14 mouse cellular contexts compared by ENCODE assay signal in genomic region chr12:52042818-52043336, GRCm38 (mm10). TPM values are rescaled to one million over a fixed set of nuclear protein-coding genes. Genes with fewer than 3 reads are reported as not detected.
A peak's percentile ranks its signal among the peaks of the same experiment; 100 is the strongest.
DNase-seq lines count a peak whose midpoint lies in the region; ATAC-seq and TF ChIP-seq lines count a peak whose summit lies in the region.
"Had no signal": no experiment of that assay in that cellular context is flagged by ENCODE, and none has a peak within 500 bp of the region (broad histone marks: within the 10 kb centered on the region; RNA-seq: fewer than 3 reads in every experiment).

No protein-coding gene starts in this region.

- TF ChIP-seq POLR2A in limb, embryonic 14.5 days (IDR thresholded peaks at IDR 0.05; ENCODE audit: borderline replicate concordance, extremely low read depth, insufficient read depth, insufficient read length): no peak

- no peak overlapping the region for H3K4me2 ChIP-seq in limb, embryonic 14.5 days (replicated peaks; ENCODE audit: low read depth, low read length, severe bottlenecking)
- H3K4me2 ChIP-seq: embryonic facial prominence, embryonic 15.5 days had no signal

- TF ChIP-seq CTCF in gastrocnemius, adult 2 months (IDR thresholded peaks at IDR 0.05): no peak

- no peaks in the 10 kb centered on the region for H3K36me3 ChIP-seq in limb, embryonic 14.5 days (ENCODE audit: control insufficient read depth, insufficient read depth, low read length)
- H3K36me3 ChIP-seq in limb, embryonic 10.5 days: no peaks in the 10 kb centered on the region
- H3K36me3 ChIP-seq: embryonic facial prominence, embryonic 15.5 days; midbrain, embryonic 10.5 days had no signal

- no peak overlapping the region for H3K4me3 ChIP-seq in gastrocnemius, adult 2 months
- no peak overlapping the region for H3K4me3 ChIP-seq in limb, embryonic 14.5 days (replicated peaks; ENCODE audit: low read length)
- H3K4me3 ChIP-seq in limb, embryonic 10.5 days: no peak overlapping the region
- H3K4me3 ChIP-seq: embryonic facial prominence, embryonic 15.5 days; midbrain, embryonic 10.5 days had no signal

- no peaks in the 10 kb centered on the region; the same call in 1 of the 2 replicates for H3K4me1 ChIP-seq in limb, embryonic 14.5 days (ENCODE audit: control insufficient read depth, insufficient read depth, low read length)
- no peaks in the 10 kb centered on the region for H3K4me1 ChIP-seq in limb, embryonic 10.5 days
- H3K4me1 ChIP-seq: embryonic facial prominence, embryonic 15.5 days; midbrain, embryonic 10.5 days had no signal

- DNase-seq in gastrocnemius, adult 2 months: peak; percentile 52
- DNase-seq in gastrocnemius, postnatal 25 days: no peak
- DNase-seq in limb, embryonic 14.5 days (ENCODE audit: low spot score): peak; percentile 21
- no peak for DNase-seq in limb, embryonic 10.5 days (ENCODE audit: low spot score)
- peak; percentile 71 to 81 for DNase-seq in adrenal gland, adult (ENCODE audit: inconsistent age in 2 of 2, low spot score in 1 of 2)
- peak; percentile 47 for DNase-seq in heart, postnatal 4 days
- DNase-seq in spleen, adult 18-20 months: no peak

- 72% methylated on average over 10 of the region's 10 CpGs for WGBS in limb, embryonic 14.5 days
- WGBS in limb, embryonic 10.5 days: 90% methylated on average over 10 of the region's 10 CpGs

- intact Hi-C loops in gastrocnemius, adult 2 months (cut with DNase I): no loop called here

- H3K27me3 ChIP-seq in limb, embryonic 14.5 days (ENCODE audit: control insufficient read depth, insufficient read depth, low read length): no peaks in the 10 kb centered on the region
- H3K27me3 ChIP-seq in limb, embryonic 10.5 days (ENCODE audit: low read depth, poor library complexity, severe bottlenecking): no peaks in the 10 kb centered on the region
- H3K27me3 ChIP-seq: CH12.LX; embryonic facial prominence, embryonic 15.5 days had no signal

- H3K9me3 ChIP-seq in limb, embryonic 14.5 days (ENCODE audit: control insufficient read depth, low read length): no peaks in the 10 kb centered on the region
- H3K9me3 ChIP-seq in limb, embryonic 10.5 days (replicated peaks): no peaks in the 10 kb centered on the region
- H3K9me3 ChIP-seq: embryonic facial prominence, embryonic 15.5 days; midbrain, embryonic 10.5 days had no signal

- H3K27ac ChIP-seq in gastrocnemius, adult 2 months: no peak overlapping the region
- no peak overlapping the region for H3K27ac ChIP-seq in limb, embryonic 14.5 days (replicated peaks; ENCODE audit: low read depth, low read length)
- no peak overlapping the region for H3K27ac ChIP-seq in limb, embryonic 10.5 days
- H3K27ac ChIP-seq: embryonic facial prominence, embryonic 15.5 days; midbrain, embryonic 10.5 days had no signal

- ATAC-seq in limb, embryonic 14.5 days (ENCODE audit: low FRiP score, low read depth): no peak
- no peak for ATAC-seq in megakaryocyte progenitor cell, adult 5-6 weeks (replicated peaks; ENCODE audit: poor library complexity)
- ATAC-seq: hindbrain, embryonic 16.5 days had no signal

- no peak overlapping the region for H3K9ac ChIP-seq in limb, embryonic 14.5 days (ENCODE audit: low read depth, low read length, severe bottlenecking)
- H3K9ac ChIP-seq: embryonic facial prominence, embryonic 15.5 days had no signal

RNA-seq across cellular contexts. Expression of gene Gpr33, which starts 15.0 kb away (rescaled TPM):
- not detected for total RNA-seq in gastrocnemius, adult 2 months (2021)
- total RNA-seq in gastrocnemius, postnatal 25 days (2021): not detected
- not detected in 2 replicates for polyA plus RNA-seq in limb, embryonic 14.5 days (2012; rRNA removed)
- polyA plus RNA-seq in limb, embryonic 14.5 days (2014; fragmentation: Nextera tagmentation; extraction: Ambion mirVana): not detected in 2 replicates
- not detected in 2 replicates for polyA plus RNA-seq in limb, embryonic 10.5 days (2016; fragmentation: Nextera tagmentation; extraction: Ambion mirVana)
- not detected for total RNA-seq in heart, postnatal 4 days (2021)
- not detected in 2 replicates for total RNA-seq in megakaryocyte progenitor cell, adult 5-6 weeks (2015)
- not detected in 2 replicates for total RNA-seq in megakaryocyte progenitor cell, adult 5-6 weeks (2017)
- total RNA-seq: CH12.LX; left cerebral cortex, postnatal 25 days had no signal
- polyA plus RNA-seq: embryonic facial prominence, embryonic 15.5 days; hindbrain, embryonic 16.5 days; midbrain, embryonic 10.5 days; small intestine, adult 2 months had no signal

RNA-seq across cellular contexts. Expression of gene Dtd2, which starts 36.6 kb away (rescaled TPM):
- 1 to 10 TPM; 4.2 to 4.9 TPM for total RNA-seq in gastrocnemius, adult 2 months (2021)
- total RNA-seq in gastrocnemius, postnatal 25 days (2021): 1 to 10 TPM; 3.9 to 4.0 TPM
- 11.4 and 14.6 TPM in 2 replicates for polyA plus RNA-seq in limb, embryonic 14.5 days (2012; rRNA removed)
- 18.7 and 20.3 TPM in 2 replicates for polyA plus RNA-seq in limb, embryonic 14.5 days (2014; fragmentation: Nextera tagmentation; extraction: Ambion mirVana)
- 21.1 and 21.4 TPM in 2 replicates for polyA plus RNA-seq in limb, embryonic 10.5 days (2016; fragmentation: Nextera tagmentation; extraction: Ambion mirVana)
- 1 to 10 TPM; 8.6 to 8.7 TPM for total RNA-seq in heart, postnatal 4 days (2021)
- total RNA-seq in megakaryocyte progenitor cell, adult 5-6 weeks (2015): 15.8 and 18.6 TPM in 2 replicates
- 15.8 and 16.2 TPM in 2 replicates for total RNA-seq in megakaryocyte progenitor cell, adult 5-6 weeks (2017)

RNA-seq across cellular contexts. Expression of gene Nubpl, which starts 54.7 kb away (rescaled TPM):
- total RNA-seq in gastrocnemius, adult 2 months (2021): 1 to 10 TPM; 4.9 to 5.6 TPM
- total RNA-seq in gastrocnemius, postnatal 25 days (2021): 1 to 10 TPM; 4.2 to 5.0 TPM
- 3.8 and 4.9 TPM in 2 replicates for polyA plus RNA-seq in limb, embryonic 14.5 days (2012; rRNA removed)
- polyA plus RNA-seq in limb, embryonic 14.5 days (2014; fragmentation: Nextera tagmentation; extraction: Ambion mirVana): 11.5 and 11.6 TPM in 2 replicates
- 18.3 and 18.5 TPM in 2 replicates for polyA plus RNA-seq in limb, embryonic 10.5 days (2016; fragmentation: Nextera tagmentation; extraction: Ambion mirVana)
- 1 to 10 TPM; 6.4 to 6.8 TPM for total RNA-seq in heart, postnatal 4 days (2021)
- 8.6 and 10.3 TPM in 2 replicates for total RNA-seq in megakaryocyte progenitor cell, adult 5-6 weeks (2015)
- 2.8 and 4.2 TPM in 2 replicates for total RNA-seq in megakaryocyte progenitor cell, adult 5-6 weeks (2017)

Comparison
In these comparisons a context has a peak if more than half of its experiments do, and no peak if none do; other contexts are left out.
1. DNase-seq: peak in gastrocnemius, adult 2 months (single experiment), limb, embryonic 14.5 days (single experiment), adrenal gland, adult (2 of 2) and heart, postnatal 4 days (single experiment); none in gastrocnemius, postnatal 25 days (single experiment), limb, embryonic 10.5 days (single experiment) and spleen, adult 18-20 months (0 of 2).